Mouse (Mus musculus): ENCODE data around the gene Gm7073.

DNA sequence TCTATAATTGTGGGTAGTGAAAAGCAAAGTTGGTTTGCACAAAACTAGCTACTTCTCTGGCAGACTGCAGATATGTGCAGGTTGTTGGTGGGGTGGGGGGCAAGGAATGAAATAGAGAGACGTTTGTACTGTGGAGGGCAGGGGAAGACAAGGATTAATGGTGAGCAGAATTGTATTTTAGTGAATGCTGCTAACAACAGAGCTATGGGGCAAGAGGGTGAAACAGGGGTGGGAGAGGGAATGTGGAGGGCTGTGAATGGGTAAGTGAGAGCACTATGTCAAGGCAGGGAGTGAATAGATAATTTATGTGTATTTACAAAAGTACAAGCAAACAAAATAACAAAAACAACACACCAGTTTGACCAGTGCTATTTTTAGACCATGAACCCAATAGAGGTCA lies 31.5 kb upstream of the Gm7073 start:
- no peak for TF ChIP-seq IRF4 (IDR thresholded peaks at IDR 0.05; ENCODE audit: low read depth, low read length)
- no peak for TF ChIP-seq CTCF (conservative IDR thresholded peaks at IDR 0.05 in 1 of 2, IDR thresholded peaks at IDR 0.05 in 1 of 2; ENCODE audit: low read depth in 2 of 2, low read length in 2 of 2)

Data from CH12.LX (cell line).